Mouse (Mus musculus) liver, embryonic 14.5 days (tissue): Measurements from ENCODE around the gene Ephb1. TPM values are rescaled to one million over a fixed set of nuclear protein-coding genes. Genes with fewer than 3 reads are reported as not detected.

Source experiments
- ATAC-seq: fragments of 200-750 bp; cut with Nextera tagmentation; 2 replicates; pipeline ENCODE4 v1.8.0; 2017; ENCODE audit warnings: moderate number of reproducible peaks, mild to moderate bottlenecking, moderate library complexity; ENCODE audit not compliant: insufficient read depth
- DNase-seq, 3 experiments: peaks; one replicate each; pipeline ENCODE4 v3.0.0-alpha.2; 2012 to 2013; ENCODE audit warnings: low read depth in 3 of 3, low spot score in 3 of 3
- H3K27ac ChIP-seq: fragments of 300-500 bp; sonication (generic); 2 replicates; pipeline ENCODE4 v1.5.1; 2014; ENCODE audit warnings: moderate library complexity, mild to moderate bottlenecking, control low read depth, inconsistent platforms
- H3K27me3 ChIP-seq: fragments of 300-500 bp; sonication (generic); 2 replicates; pipeline ENCODE4 v1.6.1; 2014; ENCODE audit warnings: mild to moderate bottlenecking, low read length, moderate library complexity; ENCODE audit not compliant: control insufficient read depth, insufficient read depth
- H3K36me3 ChIP-seq: fragments of 300-500 bp; sonication (generic); replicated peaks from 2 replicates; pipeline ENCODE4 v1.6.1; 2014; ENCODE audit warnings: low read depth; ENCODE audit not compliant: control insufficient read depth, insufficient read depth
- H3K4me1 ChIP-seq, 2 experiments: fragments of 200-500 bp in 1 of 2; fragments of 300-500 bp in 1 of 2; sonication (generic) in 1 of 2; replicated peaks; 2 replicates each; pipeline ENCODE4 v1.6.1; 2012 to 2014; ENCODE audit warnings: antibody characterized with exemption in 1 of 2, inconsistent platforms in 1 of 2, low read length in 1 of 2; ENCODE audit not compliant: control insufficient read depth in 2 of 2, insufficient read depth in 2 of 2
- H3K4me2 ChIP-seq: fragments of 300-500 bp; sonication (generic); 2 replicates; pipeline ENCODE4 v1.6.1; 2014; ENCODE audit warnings: low read depth, mild to moderate bottlenecking, control low read depth, moderate library complexity
- H3K4me3 ChIP-seq, 2 experiments: fragments of 200-500 bp in 1 of 2; fragments of 300-500 bp in 1 of 2; sonication (generic) in 1 of 2; 2 replicates each; pipeline ENCODE4 v1.5.1; 2012 to 2014; ENCODE audit warnings: low read depth in 2 of 2, low read length in 2 of 2, mild to moderate bottlenecking in 2 of 2, control low read depth in 1 of 2, inconsistent platforms in 1 of 2, moderate library complexity in 1 of 2; ENCODE audit not compliant: insufficient read depth in 1 of 2
- H3K9ac ChIP-seq: fragments of 300-500 bp; sonication (generic); replicated peaks from 2 replicates; pipeline ENCODE4 v1.6.1; 2014; ENCODE audit warnings: mild to moderate bottlenecking, control low read depth, moderate library complexity
- H3K9me3 ChIP-seq: fragments of 300-500 bp; sonication (generic); 2 replicates; pipeline ENCODE4 v1.6.1; 2016; ENCODE audit warnings: low read length, mixed read lengths; ENCODE audit not compliant: control insufficient read depth
- CTCF ChIP-seq: IDR thresholded peaks from 2 replicates; pipeline ENCODE4 v1.5.1; 2016; ENCODE audit warnings: antibody characterized with exemption, low read depth, control low read depth
- EP300 ChIP-seq: IDR thresholded peaks from 2 replicates; pipeline ENCODE4 v1.6.1; 2016; ENCODE audit warnings: antibody characterized with exemption, low read depth
- WGBS: fragments of 180-500 bp; shearing (Covaris S2); extraction: QIAGEN DNeasy Blood & Tissue Kit; methylation state at CpG from one replicate; pipeline ENCODE4 v1.1.7; 2014; ENCODE audit not compliant: insufficient replicate concordance; 5-methylcytosine and 5-hydroxymethylcytosine counted together
- polyA plus RNA-seq, 2 experiments: library from polyadenylated mRNA; depleted of rRNA in 1 of 2; stranded (reverse) in 1 of 2; unstranded in 1 of 2; fragments of >200 nt; fragmentation: Nextera tagmentation in 1 of 2; extraction: Ambion mirVana in 1 of 2; gene quantifications; 2 replicates each; pipeline versions ENCODE4 v1.2.1 to v1.2.3; 2012 to 2014

Gene Ephb1
- polyA plus RNA-seq, 2 experiments: 0.25 to 0.29 TPM

GRCm38 (mm10) chr9:102155876-102156275, 198.6 kb downstream of the Ephb1 start:
- H3K36me3 ChIP-seq: no peaks in the 10 kb centered on the region
- H3K4me3 ChIP-seq: no peak overlapping the region
- no peak overlapping the region for H3K27ac ChIP-seq
- 51% methylated on average over 3 of the region's 3 CpGs for WGBS
- H3K4me1 ChIP-seq: no peaks in the 10 kb centered on the region
- ATAC-seq (no peak), DNase-seq (no peak)
- no peak overlapping the region for H3K9ac ChIP-seq
- TF ChIP-seq CTCF (no peak), EP300 (no peak)
- no peak overlapping the region for H3K4me2 ChIP-seq
- H3K9me3 ChIP-seq: no peaks in the 10 kb centered on the region
- H3K27me3 ChIP-seq: no peaks in the 10 kb centered on the region

- Histone ChIP-seq H3K27ac (no peak overlapping the region), H3K9me3 (no peaks in the 10 kb centered on the region), H3K4me1 (no peaks in the 10 kb centered on the region), H3K9ac (no peak overlapping the region), H3K4me2 (no peak overlapping the region), H3K27me3 (no peaks in the 10 kb centered on the region), H3K4me3 (no peak overlapping the region), H3K36me3 (no peaks in the 10 kb centered on the region)
- ATAC-seq: no peak
- DNase-seq: no peak
- 61% methylated on average over 4 of the region's 4 CpGs for WGBS
- TF ChIP-seq EP300 (no peak), CTCF (no peak)
Measured at GRCm38 (mm10) chr9:102139181-102139580, 215.3 kb downstream of the Ephb1 start.

- no peaks in the 10 kb centered on the region for H3K27me3 ChIP-seq
- TF ChIP-seq CTCF (no peak), EP300 (no peak)
- DNase-seq: no peak
- H3K27ac ChIP-seq: no peak overlapping the region
- no peaks in the 10 kb centered on the region for H3K4me1 ChIP-seq
- H3K4me2 ChIP-seq: no peak overlapping the region
- no peak overlapping the region for H3K4me3 ChIP-seq
- H3K9me3 ChIP-seq: no peaks in the 10 kb centered on the region
- ATAC-seq: no peak
- WGBS: 78% methylated on average over 7 of the region's 7 CpGs
- no peak overlapping the region for H3K9ac ChIP-seq
- H3K36me3 ChIP-seq: no peaks in the 10 kb centered on the region
Measured at GRCm38 (mm10) chr9:102138671-102139070, 215.8 kb downstream of the Ephb1 start.

GRCm38 (mm10) chr9:102138187-102138586, 216.3 kb downstream of the Ephb1 start:
- ATAC-seq: no peak
- Histone ChIP-seq H3K4me1 (no peaks in the 10 kb centered on the region), H3K9me3 (no peaks in the 10 kb centered on the region), H3K36me3 (no peaks in the 10 kb centered on the region), H3K9ac (no peak overlapping the region), H3K27me3 (no peaks in the 10 kb centered on the region), H3K27ac (no peak overlapping the region), H3K4me3 (no peak overlapping the region), H3K4me2 (no peak overlapping the region)
- DNase-seq: no peak
- TF ChIP-seq CTCF: no peak
- no peak for TF ChIP-seq EP300

GRCm38 (mm10) chr9:102130506-102130905, 224.0 kb downstream of the Ephb1 start:
- Histone ChIP-seq H3K27ac (no peak overlapping the region), H3K36me3 (no peaks in the 10 kb centered on the region), H3K4me2 (no peak overlapping the region), H3K4me3 (no peak overlapping the region), H3K9ac (no peak overlapping the region), H3K9me3 (no peaks in the 10 kb centered on the region), H3K4me1 (no peaks in the 10 kb centered on the region), H3K27me3 (no peaks in the 10 kb centered on the region)
- ATAC-seq: no peak
- TF ChIP-seq EP300 (no peak), CTCF (no peak)
- no peak for DNase-seq

GRCm38 (mm10) chr9:102126510-102126909, 228.0 kb downstream of the Ephb1 start:
- no peak for TF ChIP-seq CTCF
- TF ChIP-seq EP300: no peak

More at GRCm38 (mm10) chr9:102126510-102126909, 228.0 kb downstream of the Ephb1 start:
- Histone ChIP-seq H3K4me1 (no peaks in the 10 kb centered on the region), H3K9me3 (no peaks in the 10 kb centered on the region), H3K27ac (no peak overlapping the region), H3K4me3 (no peak overlapping the region), H3K9ac (no peak overlapping the region), H3K27me3 (no peaks in the 10 kb centered on the region), H3K4me2 (no peak overlapping the region), H3K36me3 (no peaks in the 10 kb centered on the region)
- ATAC-seq: no peak
- DNase-seq: no peak
- WGBS: 62% methylated on average over 3 of the region's 3 CpGs
